Mouse (Mus musculus) neutrophil, adult 5-6 weeks (primary cell): ENCODE measurements around the gene Rtkn2. TPM values are rescaled to one million over a fixed set of nuclear protein-coding genes. Genes with fewer than 3 reads are reported as not detected.
"Not testable (repeated sequence)": the region's sequence is repeated elsewhere in the genome, so short reads cannot be mapped to it uniquely, and the experiment has no call there.

Experiments
- ATAC-seq: fragments of 151-379, 151-347 bp; 2 replicates; pipeline ENCODE4 v1.8.0; 2017; ENCODE audit warnings: mild to moderate bottlenecking, moderate TSS enrichment; ENCODE audit not compliant: insufficient number of reproducible peaks, poor library complexity, low FRiP score, severe bottlenecking; ENCODE audit errors: extremely low read depth
- total RNA-seq: library from RNA; stranded (forward); fragments of 200-1000 nt; gene quantifications from 2 replicates; pipeline ENCODE4 v1.2.3, GENCODE M21; 2017

Rtkn2 gene
- total RNA-seq, 1 experiment from 2014 or later: not detected

GRCm38 (mm10) chr10:68093496-68093895 lies 114.1 kb downstream of the Rtkn2 start:
- ATAC-seq: no peak

- ATAC-seq: no peak
Measured at GRCm38 (mm10) chr10:68095136-68095535, 115.8 kb downstream of the Rtkn2 start.

- no peak for ATAC-seq
Measured at GRCm38 (mm10) chr10:68096395-68096794, 117.0 kb downstream of the Rtkn2 start.

DNA sequence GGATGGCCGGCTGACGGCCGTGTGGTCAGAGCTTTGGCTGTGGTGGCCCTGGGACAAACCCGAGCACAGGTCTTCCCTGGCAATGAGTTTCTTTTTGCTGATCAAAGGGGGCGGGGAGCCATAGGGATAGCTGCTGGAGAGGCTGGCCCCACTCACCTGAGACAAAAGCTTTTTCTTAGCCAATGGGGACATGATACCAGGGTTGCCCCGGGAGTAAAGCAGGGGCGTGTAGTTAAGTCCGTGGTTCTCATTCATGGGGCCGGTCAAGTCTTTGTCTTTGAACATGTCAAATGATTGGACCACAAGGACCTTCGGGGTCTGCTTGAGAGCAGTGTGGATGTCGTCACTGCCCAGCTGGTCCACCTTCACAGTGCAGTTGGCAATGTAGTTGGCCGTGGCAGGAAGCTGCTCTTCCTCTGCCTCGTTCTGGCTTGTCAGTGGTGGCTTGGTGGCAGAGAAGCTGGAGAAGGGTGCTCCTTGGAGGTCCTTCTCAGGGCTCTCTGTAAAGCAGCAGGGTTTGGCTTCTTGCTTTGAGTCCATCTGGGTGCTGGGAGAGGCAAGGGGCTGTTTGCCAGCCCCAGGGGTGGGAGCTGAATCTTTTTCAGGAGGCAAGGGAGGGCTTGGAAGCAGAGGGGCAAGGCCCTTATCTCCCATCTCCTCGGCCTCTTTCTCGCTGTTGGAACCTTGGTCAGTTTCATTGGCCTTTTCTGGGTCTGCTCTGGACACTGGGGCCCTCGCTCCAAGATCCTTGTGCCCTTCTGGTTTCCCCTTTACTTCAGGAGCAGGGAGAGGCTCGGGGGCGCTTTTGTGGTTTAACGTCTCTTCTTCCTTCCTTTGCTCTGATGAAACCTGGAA lies 118.7 kb downstream of the Rtkn2 start:
- ATAC-seq: no peak

GRCm38 (mm10) chr10:68099801-68100200 lies 120.4 kb downstream of the Rtkn2 start:
- not testable (repeated sequence) for ATAC-seq

- no peak for ATAC-seq
Measured at GRCm38 (mm10) chr10:68100506-68100905, 121.1 kb downstream of the Rtkn2 start.

GRCm38 (mm10) chr10:68101251-68101650 lies 121.9 kb downstream of the Rtkn2 start:
- ATAC-seq: no peak

DNA sequence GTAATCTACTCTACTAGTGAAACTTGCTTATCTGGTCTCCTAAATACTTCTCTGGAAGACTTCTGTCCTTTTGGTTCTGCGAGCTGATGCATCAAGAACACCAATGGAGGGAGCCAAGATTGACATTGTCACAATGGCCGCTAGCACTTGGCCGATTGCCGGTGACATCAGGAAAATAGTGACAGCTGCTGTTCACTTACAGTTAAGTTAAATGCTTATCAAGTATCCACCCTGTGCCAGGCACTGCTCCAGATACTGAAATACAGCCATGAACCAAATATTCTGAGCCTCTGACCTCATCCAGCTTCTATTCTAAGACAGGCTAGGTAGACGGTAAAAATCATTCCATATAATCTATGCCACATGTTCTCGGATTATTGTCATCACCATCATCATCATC lies 123.2 kb downstream of the Rtkn2 start:
- ATAC-seq: no peak

DNA sequence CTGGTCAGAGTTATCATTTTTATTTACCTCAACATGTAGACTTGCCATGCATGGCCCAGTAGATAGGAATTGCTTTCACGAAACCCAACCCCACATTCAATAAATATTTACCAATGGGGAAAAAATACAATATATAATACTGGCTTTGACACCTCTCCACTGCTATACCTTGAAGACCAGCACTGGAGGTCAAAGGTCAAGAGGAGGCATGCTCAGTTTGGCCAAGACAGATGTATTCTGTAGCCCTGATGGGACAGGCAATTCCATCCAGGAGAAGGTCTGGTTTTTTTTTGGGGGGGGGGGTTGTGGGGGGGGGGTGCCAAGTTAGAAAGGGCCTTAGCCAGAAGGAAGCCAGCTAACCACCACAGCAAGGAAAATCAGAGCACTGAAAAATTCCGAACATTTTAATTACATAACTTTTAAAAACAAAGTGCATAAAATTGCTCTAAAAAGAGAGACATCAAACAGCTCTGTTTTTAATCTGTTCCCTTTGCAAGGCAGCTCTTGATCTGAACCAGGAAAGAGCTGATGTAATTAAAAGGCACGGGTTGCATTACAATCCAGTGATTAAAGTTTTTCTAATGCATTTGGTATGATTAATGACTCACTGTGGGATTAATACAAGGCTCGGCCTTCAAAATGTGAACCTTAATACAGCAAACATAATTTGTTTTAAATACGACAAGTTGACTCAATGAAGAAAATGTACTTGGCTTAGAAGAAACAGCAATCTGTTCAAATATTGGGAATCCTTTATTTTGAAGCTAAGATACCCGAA lies 123.9 kb downstream of the Rtkn2 start:
- no peak for ATAC-seq

GRCm38 (mm10) chr10:68103988-68104387 lies 124.6 kb downstream of the Rtkn2 start:
- ATAC-seq: no peak

DNA sequence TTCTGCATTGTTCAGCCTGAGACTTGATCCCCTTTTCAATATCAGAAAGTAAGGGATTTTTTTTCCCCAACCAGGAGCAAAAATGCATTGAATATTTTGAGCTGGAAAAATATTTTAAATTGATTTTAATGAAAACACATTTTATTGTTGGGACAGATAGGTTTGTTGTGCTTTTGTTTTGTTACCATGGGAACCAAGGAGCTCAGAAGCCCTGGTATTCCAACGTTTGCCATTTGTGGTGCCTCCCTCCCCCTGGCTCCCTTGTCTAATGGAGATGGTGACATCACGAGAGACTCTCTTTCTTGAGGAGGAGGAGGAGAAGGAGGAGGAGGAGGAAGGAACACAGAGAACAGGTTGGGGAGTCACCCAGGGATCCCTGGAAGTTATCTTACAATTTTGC lies 125.1 kb downstream of the Rtkn2 start:
- no peak for ATAC-seq

GRCm38 (mm10) chr10:68104881-68105781 lies 125.8 kb downstream of the Rtkn2 start:
- ATAC-seq: peak; percentile 67

- no peak for ATAC-seq
Measured at GRCm38 (mm10) chr10:68106351-68106950, 127.1 kb downstream of the Rtkn2 start.

DNA sequence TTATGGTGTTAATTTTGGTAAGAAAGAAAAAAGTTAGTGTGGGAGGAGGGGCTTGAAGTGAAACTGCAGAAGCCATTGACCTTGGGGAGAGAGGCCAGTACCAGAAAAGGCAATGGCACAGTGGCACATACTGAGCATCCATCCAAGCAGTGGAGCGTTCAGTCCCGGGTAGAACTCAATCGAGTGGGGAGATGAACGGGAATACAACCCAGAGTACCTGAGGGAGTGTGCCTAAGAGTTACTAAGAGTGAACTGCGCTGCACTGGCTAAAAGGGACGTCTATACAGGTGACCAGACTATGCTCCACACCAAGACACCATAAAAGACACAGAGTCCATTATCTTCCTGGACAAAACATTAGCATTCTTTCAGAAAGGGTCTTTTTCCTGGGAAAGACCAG lies 128.3 kb downstream of the Rtkn2 start:
- ATAC-seq: no peak

Other genes with a start within 250 kb of the Rtkn2 start
- gene Zfp365, start 66.9 kb upstream of the Rtkn2 start, total RNA-seq: 0.47 and 0.49 TPM in 2 replicates